Mouse (Mus musculus) liver, adult 2 months (tissue): ENCODE data around the gene Htr6. TPM values are rescaled to one million over a fixed set of nuclear protein-coding genes. Genes with fewer than 3 reads are reported as not detected.
A peak's percentile ranks its signal among the peaks of the same experiment; 100 is the strongest.

Experiments
- DNase-seq: peaks from one replicate; pipeline ENCODE4 v3.0.0-alpha.2; 2011; ENCODE audit warnings: low read depth, low spot score; ENCODE audit errors: extremely low read depth
- H3K27ac ChIP-seq: fragments of 200-500 bp; replicated peaks from 2 replicates; pipeline ENCODE4 v1.5.1; 2012; ENCODE audit warnings: low read depth, mild to moderate bottlenecking, control low read depth, inconsistent platforms, low read length; ENCODE audit not compliant: insufficient read depth
- H3K27me3 ChIP-seq: fragments of 200-500 bp; 2 replicates; pipeline ENCODE4 v1.6.1; 2012; ENCODE audit warnings: mild to moderate bottlenecking, moderate library complexity, low read length, inconsistent platforms; ENCODE audit not compliant: control insufficient read depth, insufficient read depth
- H3K36me3 ChIP-seq: fragments of 200-500 bp; 2 replicates; pipeline ENCODE4 v1.6.1; 2012; ENCODE audit warnings: low read length, inconsistent platforms; ENCODE audit not compliant: control insufficient read depth, insufficient read depth
- H3K4me1 ChIP-seq: fragments of 200-500 bp; 2 replicates; pipeline ENCODE4 v1.6.1; 2011; ENCODE audit warnings: low read length; ENCODE audit not compliant: control insufficient read depth, insufficient read depth
- H3K4me3 ChIP-seq: fragments of 200-500 bp; 2 replicates; pipeline ENCODE4 v1.5.1; 2011; ENCODE audit warnings: low read depth, mild to moderate bottlenecking, control low read depth, low read length, moderate library complexity; ENCODE audit not compliant: insufficient read depth
- H3K79me2 ChIP-seq: fragments of 200-500 bp; 2 replicates; pipeline ENCODE4 v1.6.1; 2012; ENCODE audit warnings: inconsistent platforms, mild to moderate bottlenecking, low read length, moderate library complexity; ENCODE audit not compliant: control insufficient read depth, insufficient read depth
- H3K9ac ChIP-seq: fragments of 200-500 bp; 2 replicates; pipeline ENCODE4 v1.6.1; 2012; ENCODE audit warnings: low read depth, mild to moderate bottlenecking, control low read depth, inconsistent platforms, low read length
- CTCF ChIP-seq: fragments of 200-500 bp; IDR thresholded peaks from 2 replicates; pipeline ENCODE4 v1.5.1; 2011; ENCODE audit warnings: low read depth, low read length, control low read depth
- POLR2A ChIP-seq: fragments of 200-500 bp; IDR thresholded peaks from 2 replicates; pipeline ENCODE4 v1.6.1; 2011; ENCODE audit warnings: low read length, control low read depth; ENCODE audit not compliant: insufficient read depth; ENCODE audit errors: extremely low read depth
- WGBS: fragments of 180-500 bp; shearing (Covaris S2); methylation state at CpG from one replicate; pipeline ENCODE4 v1.1.7; 2018; 5-methylcytosine and 5-hydroxymethylcytosine counted together
- polyA plus RNA-seq: library from polyadenylated mRNA; depleted of rRNA; stranded (reverse); fragments of >200 nt; gene quantifications from 2 replicates; pipeline ENCODE4 v1.2.3, GENCODE M21; 2012; rRNA removed
- total RNA-seq: library from RNA; depleted of rRNA; stranded (reverse); fragments of >200 nt; gene quantifications from 2 replicates; pipeline ENCODE4 v1.2.3, GENCODE M21; 2014; rRNA removed

Htr6 gene
- total and polyA plus RNA-seq, 2 experiments, result not detected

- no peak overlapping the region for H3K4me3 ChIP-seq
- no peak overlapping the region for H3K27ac ChIP-seq
- DNase-seq, result no peak
- H3K79me2 ChIP-seq, result no peaks in the 10 kb centered on the region
- 69% methylated on average over 13 of the region's 13 CpGs for WGBS
- no peak overlapping the region for H3K9ac ChIP-seq
- TF ChIP-seq POLR2A, result no peak
- no peak for TF ChIP-seq CTCF
- H3K36me3 ChIP-seq, result peaks cover 6% of the 10 kb centered on the region
- H3K4me1 ChIP-seq, result no peaks in the 10 kb centered on the region
- no peaks in the 10 kb centered on the region for H3K27me3 ChIP-seq
Observed at GRCm38 (mm10) chr4:139019413-139019812, 56.0 kb downstream of the Htr6 start.

GRCm38 (mm10) chr4:139018976-139019375 lies 56.4 kb downstream of the Htr6 start:
- H3K4me1 ChIP-seq, result no peaks in the 10 kb centered on the region
- H3K79me2 ChIP-seq, result no peaks in the 10 kb centered on the region
- H3K4me3 ChIP-seq, result no peak overlapping the region
- no peak for DNase-seq
- TF ChIP-seq CTCF (no peak), POLR2A (no peak)
- no peak overlapping the region for H3K9ac ChIP-seq
- H3K27me3 ChIP-seq, result no peaks in the 10 kb centered on the region
- H3K36me3 ChIP-seq, result peaks cover 2% of the 10 kb centered on the region; the same call in 1 of the 2 replicates
- H3K27ac ChIP-seq, result no peak overlapping the region
- 90% methylated on average over 4 of the region's 4 CpGs for WGBS

DNA sequence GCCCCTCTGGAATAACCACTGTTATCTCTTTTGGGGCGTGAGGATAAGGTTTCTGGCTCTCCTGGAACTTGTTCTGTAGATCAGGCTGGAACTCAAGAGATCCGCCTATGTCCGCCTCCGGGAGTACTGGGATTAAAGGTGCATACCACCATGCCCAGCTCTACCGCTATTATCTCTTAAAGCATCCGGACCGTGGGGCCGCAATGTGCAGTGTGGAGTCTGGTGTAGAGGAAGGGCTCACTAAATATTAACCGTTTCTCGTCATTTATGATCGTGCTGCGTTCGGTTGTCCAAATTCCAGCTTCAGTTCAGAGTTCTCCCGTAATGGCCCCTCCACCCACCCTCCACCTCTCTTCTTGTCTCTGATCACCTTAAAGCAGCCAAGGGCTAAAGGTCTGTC lies 57.0 kb downstream of the Htr6 start:
- WGBS, result 91% methylated on average over 14 of the region's 14 CpGs

DNA sequence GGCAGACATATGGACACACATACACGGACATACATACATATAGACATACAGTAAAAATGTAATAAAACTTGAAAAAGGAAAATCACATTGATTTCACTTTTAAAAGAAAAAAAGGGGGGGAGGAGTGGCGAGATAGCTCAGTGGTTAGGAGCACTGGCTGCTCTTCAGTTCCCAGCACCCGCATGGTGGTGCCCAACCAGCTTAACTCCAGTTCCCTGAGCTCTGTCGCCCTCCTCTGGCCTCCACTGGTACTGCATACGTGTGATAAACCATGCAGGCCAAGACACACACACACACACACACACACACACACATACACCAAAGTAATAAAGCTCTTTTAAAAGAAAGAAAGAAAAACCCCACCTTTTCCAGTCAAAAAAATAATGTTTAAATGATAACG lies 60.6 kb downstream of the Htr6 start:
- Histone ChIP-seq H3K27me3 (no peaks in the 10 kb centered on the region), H3K4me3 (no peak overlapping the region), H3K27ac (no peak overlapping the region), H3K36me3 (peaks cover 2% of the 10 kb centered on the region; the same call in 1 of the 2 replicates), H3K9ac (no peak overlapping the region), H3K4me1 (no peaks in the 10 kb centered on the region), H3K79me2 (no peaks in the 10 kb centered on the region)
- DNase-seq, result no peak
- TF ChIP-seq POLR2A, result no peak
- peak; percentile 72 for TF ChIP-seq CTCF
- 87% methylated on average over 6 of the region's 6 CpGs for WGBS

More for the DNA sequence above, 57.0 kb downstream of the Htr6 start:
- no peaks in the 10 kb centered on the region for H3K4me1 ChIP-seq
- peaks cover 2% of the 10 kb centered on the region; the same call in 1 of the 2 replicates for H3K36me3 ChIP-seq
- DNase-seq, result no peak
- H3K27ac ChIP-seq, result no peak overlapping the region
- H3K9ac ChIP-seq, result no peak overlapping the region
- TF ChIP-seq POLR2A (no peak), CTCF (no peak)
- no peak overlapping the region for H3K4me3 ChIP-seq
- H3K27me3 ChIP-seq, result no peaks in the 10 kb centered on the region
- H3K79me2 ChIP-seq, result no peaks in the 10 kb centered on the region

DNA sequence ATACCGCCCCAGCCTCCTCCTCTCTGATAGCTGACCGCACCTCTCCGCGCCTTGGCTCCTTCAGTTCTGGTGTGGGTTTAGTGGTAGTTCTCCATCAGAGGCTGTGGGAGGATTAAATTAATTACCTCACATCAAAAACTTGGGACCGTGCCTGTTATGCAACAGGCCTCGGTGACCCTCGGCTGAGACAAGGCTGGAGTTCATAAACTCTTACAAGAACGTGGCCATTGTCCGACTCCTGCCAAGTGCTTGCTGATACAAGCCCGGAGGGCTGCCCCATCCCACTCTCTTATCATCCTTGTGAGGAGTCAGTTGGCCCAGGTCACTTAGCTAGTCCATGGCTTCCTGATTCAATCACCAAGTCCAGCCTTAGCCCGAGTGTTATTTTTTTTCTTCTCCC lies 62.1 kb downstream of the Htr6 start:
- no peaks in the 10 kb centered on the region for H3K79me2 ChIP-seq
- TF ChIP-seq POLR2A (no peak), CTCF (no peak)
- no peaks in the 10 kb centered on the region for H3K4me1 ChIP-seq
- no peak overlapping the region for H3K4me3 ChIP-seq
- H3K36me3 ChIP-seq, result peaks cover 2% of the 10 kb centered on the region; the same call in 1 of the 2 replicates
- H3K27me3 ChIP-seq, result no peaks in the 10 kb centered on the region
- WGBS, result 88% methylated on average over 11 of the region's 11 CpGs
- H3K9ac ChIP-seq, result no peak overlapping the region
- no peak overlapping the region for H3K27ac ChIP-seq
- DNase-seq, result no peak

- TF ChIP-seq CTCF, result no peak
- no peak for TF ChIP-seq POLR2A
- Histone ChIP-seq H3K79me2 (no peaks in the 10 kb centered on the region), H3K4me1 (no peaks in the 10 kb centered on the region), H3K36me3 (peaks cover 2% of the 10 kb centered on the region; the same call in 1 of the 2 replicates), H3K4me3 (no peak overlapping the region), H3K27ac (no peak overlapping the region), H3K9ac (no peak overlapping the region), H3K27me3 (no peaks in the 10 kb centered on the region)
- over 99% methylated on average over 13 of the region's 13 CpGs for WGBS
- DNase-seq, result no peak
Observed at GRCm38 (mm10) chr4:139011201-139011702, 64.1 kb downstream of the Htr6 start.

Other genes starting within 250 kb of the Htr6 start
- gene Pla2g5, start 212.1 kb downstream of the Htr6 start, total RNA-seq, result 0.13 TPM in 1 of 2 replicates, not detected in the other
- gene Pla2g5, start 212.1 kb downstream of the Htr6 start, polyA plus RNA-seq, result not detected in 2 replicates
- not detected in 2 replicates for gene Gm13030, start 201.6 kb downstream of the Htr6 start, total RNA-seq
- gene Gm13030, start 201.6 kb downstream of the Htr6 start, polyA plus RNA-seq, result not detected in 2 replicates
- gene Pla2g2e, start 197.6 kb downstream of the Htr6 start, total RNA-seq, result not detected in 2 replicates
- gene Pla2g2e, start 197.6 kb downstream of the Htr6 start, polyA plus RNA-seq, result not detected in 2 replicates
- 4.1 and 5.6 TPM in 2 replicates for gene Otud3, start 161.6 kb downstream of the Htr6 start, total RNA-seq
- 4.1 and 5.1 TPM in 2 replicates for gene Otud3, start 161.6 kb downstream of the Htr6 start, polyA plus RNA-seq
- 5.5 and 13.4 TPM in 2 replicates for gene Rnf186, start 108.5 kb downstream of the Htr6 start, total RNA-seq
- 24.5 and 25.8 TPM in 2 replicates for gene Rnf186, start 108.5 kb downstream of the Htr6 start, polyA plus RNA-seq
- gene Tmco4, start 102.7 kb downstream of the Htr6 start, total RNA-seq, result 10.2 and 12.6 TPM in 2 replicates
- gene Tmco4, start 102.7 kb downstream of the Htr6 start, polyA plus RNA-seq, result 14.6 and 15.3 TPM in 2 replicates
- gene Nbl1, start 17.4 kb upstream of the Htr6 start, total RNA-seq, result 0.37 and 1.7 TPM in 2 replicates
- gene Nbl1, start 17.4 kb upstream of the Htr6 start, polyA plus RNA-seq, result 1.1 and 1.3 TPM in 2 replicates
- gene Minos1, start 55.5 kb upstream of the Htr6 start, total RNA-seq, result 45.2 and 55.5 TPM in 2 replicates
- 26.3 and 29.7 TPM in 2 replicates for gene Minos1, start 55.5 kb upstream of the Htr6 start, polyA plus RNA-seq
- gene Capzb, start 117.3 kb upstream of the Htr6 start, total RNA-seq, result 51.4 and 58.5 TPM in 2 replicates
- gene Capzb, start 117.3 kb upstream of the Htr6 start, polyA plus RNA-seq, result 52.6 and 56.4 TPM in 2 replicates
- gene Pqlc2, start 235.1 kb upstream of the Htr6 start, total RNA-seq, result 6.1 and 13.0 TPM in 2 replicates
- 37.2 and 42.8 TPM in 2 replicates for gene Pqlc2, start 235.1 kb upstream of the Htr6 start, polyA plus RNA-seq
- gene Akr7a5, start 235.2 kb upstream of the Htr6 start, total RNA-seq, result 142 and 183 TPM in 2 replicates
- gene Akr7a5, start 235.2 kb upstream of the Htr6 start, polyA plus RNA-seq, result 144 and 155 TPM in 2 replicates